Mouse (Mus musculus): ENCODE results near the gene Wdcp. TPM values are rescaled to one million over a fixed set of nuclear protein-coding genes. Genes with fewer than 3 reads are reported as not detected.

The Wdcp gene
- polyA plus RNA-seq, 1 experiment from 2014 or later: 17.1 TPM

DNA sequence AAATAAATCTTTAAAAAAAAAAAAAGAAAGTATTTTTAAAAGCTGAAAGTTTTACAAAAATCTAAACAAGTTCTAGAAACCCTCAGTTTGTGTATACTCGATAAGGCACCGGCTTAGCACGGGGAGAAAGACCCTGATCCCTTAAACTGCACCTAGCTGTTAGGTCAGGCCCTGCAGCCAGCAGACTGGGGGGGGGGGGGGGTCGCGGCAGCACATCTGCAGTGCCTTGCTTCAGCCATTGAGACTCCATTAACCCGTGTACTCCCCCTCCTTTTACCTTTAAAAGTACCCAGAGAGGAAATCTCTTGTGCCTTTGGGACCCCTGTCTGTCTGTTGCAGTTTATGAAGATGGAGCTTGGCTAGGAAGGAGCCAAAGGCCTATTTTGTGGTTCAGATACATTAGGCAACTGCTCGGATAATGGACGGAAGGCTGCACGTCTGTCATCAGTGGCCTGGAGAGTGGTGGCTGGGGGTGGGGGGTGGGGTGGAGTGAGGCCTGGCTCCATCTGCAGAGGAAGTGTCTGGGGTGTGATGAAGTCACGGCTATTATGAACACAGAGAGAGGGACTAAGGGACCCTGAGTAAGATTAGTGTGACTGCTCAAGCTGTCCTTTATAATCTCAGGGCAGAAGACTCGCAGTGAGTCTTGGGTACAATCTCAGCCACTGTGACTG lies 16.3 kb downstream of the Wdcp start:
- peak overlapping the region; percentile 50; the same call in 1 of the 2 replicates for H3K27ac ChIP-seq (ENCODE audit: low read depth, low read length)
- WGBS (ENCODE audit: insufficient replicate concordance): 34% methylated on average over 11 of the region's 11 CpGs
- ATAC-seq (replicated peaks; ENCODE audit: insufficient number of reproducible peaks, low FRiP score, low TSS enrichment): 0 out of 2 replicates have a peak, but pooled peaks have one; percentile 48

GRCm38 (mm10) chr12:4862672-4863071 lies 19.6 kb downstream of the Wdcp start:
- peaks cover 21% of the 10 kb centered on the region for H3K4me1 ChIP-seq (ENCODE audit: control insufficient read depth, insufficient read depth, low read length)

More for the DNA sequence above, 16.3 kb downstream of the Wdcp start:
- H3K4me2 ChIP-seq: no peak overlapping the region
- no peak overlapping the region for H3K9ac ChIP-seq (ENCODE audit: low read depth, low read length)
- H3K9me3 ChIP-seq (replicated peaks; ENCODE audit: control insufficient read depth, low read length): no peaks in the 10 kb centered on the region
- no peak overlapping the region for H3K4me3 ChIP-seq (ENCODE audit: low read depth, low read length)
- H3K36me3 ChIP-seq (ENCODE audit: control insufficient read depth, insufficient read depth, low read length): peaks cover 10% of the 10 kb centered on the region
- no peaks in the 10 kb centered on the region for H3K27me3 ChIP-seq (ENCODE audit: control insufficient read depth, insufficient read depth, low read length)
- peaks cover 18% of the 10 kb centered on the region for H3K4me1 ChIP-seq (ENCODE audit: control insufficient read depth, insufficient read depth, low read length)

DNA sequence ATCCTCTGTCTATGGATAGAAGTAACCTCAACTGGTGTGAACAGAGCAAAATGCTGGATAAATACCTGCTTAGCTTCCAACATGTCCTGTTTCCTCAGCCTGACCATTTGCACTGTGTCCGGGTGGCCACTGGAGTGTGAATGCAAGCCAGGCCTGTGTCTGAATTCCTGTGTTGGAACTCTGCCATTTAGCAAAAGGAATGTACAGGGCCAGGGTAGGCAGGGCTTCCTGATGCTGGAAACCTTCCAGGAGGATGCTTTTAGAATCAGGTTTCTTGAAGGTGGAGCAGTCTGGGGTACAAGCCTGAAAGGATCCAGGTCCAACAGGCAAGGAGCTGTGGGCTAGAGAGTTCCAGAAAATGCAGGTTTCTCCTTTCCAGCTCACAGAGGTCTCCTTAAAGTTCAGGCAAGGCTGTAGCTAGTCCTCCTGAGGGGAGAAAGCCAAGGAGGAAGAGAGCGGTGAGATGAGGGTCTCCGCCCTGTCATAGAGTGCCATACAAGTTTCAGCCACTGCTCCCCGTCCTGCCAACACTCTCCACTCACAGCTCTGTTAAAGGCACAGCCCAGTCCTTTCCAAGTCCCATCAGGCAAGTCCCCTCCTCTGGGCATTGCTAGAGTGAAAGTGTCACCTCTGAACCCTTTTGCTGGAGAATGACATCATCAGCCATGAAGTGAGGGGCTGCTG lies 20.7 kb downstream of the Wdcp start:
- Histone ChIP-seq H3K27ac (ENCODE audit: low read depth, low read length) (peak overlapping the region; percentile 71), H3K4me3 (ENCODE audit: low read depth, low read length) (no peak overlapping the region), H3K4me2 (peak overlapping the region; percentile 40), H3K36me3 (ENCODE audit: control insufficient read depth, insufficient read depth, low read length) (no peaks in the 10 kb centered on the region), H3K9ac (ENCODE audit: low read depth, low read length) (peak overlapping the region; percentile 56; the same call in 1 of the 2 replicates), H3K27me3 (ENCODE audit: control insufficient read depth, insufficient read depth, low read length) (no peaks in the 10 kb centered on the region), H3K4me1 (ENCODE audit: control insufficient read depth, insufficient read depth, low read length) (peaks cover 21% of the 10 kb centered on the region), H3K9me3 (replicated peaks; ENCODE audit: control insufficient read depth, low read length) (no peaks in the 10 kb centered on the region)
- peak; percentile 60; the same call in 1 of the 2 replicates for ATAC-seq (replicated peaks; ENCODE audit: insufficient number of reproducible peaks, low FRiP score, low TSS enrichment)
- WGBS (ENCODE audit: insufficient replicate concordance): 40% methylated on average over 4 of the region's 4 CpGs

More at GRCm38 (mm10) chr12:4862672-4863071, 19.6 kb downstream of the Wdcp start:
- no peak for ATAC-seq (replicated peaks; ENCODE audit: insufficient number of reproducible peaks, low FRiP score, low TSS enrichment)
- Histone ChIP-seq H3K9me3 (replicated peaks; ENCODE audit: control insufficient read depth, low read length) (no peaks in the 10 kb centered on the region), H3K4me3 (ENCODE audit: low read depth, low read length) (no peak overlapping the region), H3K27ac (ENCODE audit: low read depth, low read length) (no peak overlapping the region), H3K27me3 (ENCODE audit: control insufficient read depth, insufficient read depth, low read length) (no peaks in the 10 kb centered on the region), H3K36me3 (ENCODE audit: control insufficient read depth, insufficient read depth, low read length) (no peaks in the 10 kb centered on the region), H3K9ac (ENCODE audit: low read depth, low read length) (no peak overlapping the region), H3K4me2 (no peak overlapping the region)
- 87% methylated on average over 4 of the region's 4 CpGs for WGBS (ENCODE audit: insufficient replicate concordance)

- Histone ChIP-seq H3K4me1 (ENCODE audit: control insufficient read depth, insufficient read depth, low read length) (peaks cover 21% of the 10 kb centered on the region), H3K27ac (ENCODE audit: low read depth, low read length) (peak overlapping the region; percentile 71), H3K4me3 (ENCODE audit: low read depth, low read length) (no peak overlapping the region), H3K9ac (ENCODE audit: low read depth, low read length) (peak overlapping the region; percentile 56; the same call in 1 of the 2 replicates), H3K9me3 (replicated peaks; ENCODE audit: control insufficient read depth, low read length) (no peaks in the 10 kb centered on the region), H3K4me2 (peak overlapping the region; percentile 40), H3K27me3 (ENCODE audit: control insufficient read depth, insufficient read depth, low read length) (no peaks in the 10 kb centered on the region), H3K36me3 (ENCODE audit: control insufficient read depth, insufficient read depth, low read length) (no peaks in the 10 kb centered on the region)
- ATAC-seq (replicated peaks; ENCODE audit: insufficient number of reproducible peaks, low FRiP score, low TSS enrichment): no peak; the same call in 1 of the 2 replicates
- 37% methylated on average over 4 of the region's 4 CpGs for WGBS (ENCODE audit: insufficient replicate concordance)
Observed at GRCm38 (mm10) chr12:4864338-4864690, 21.2 kb downstream of the Wdcp start.

DNA sequence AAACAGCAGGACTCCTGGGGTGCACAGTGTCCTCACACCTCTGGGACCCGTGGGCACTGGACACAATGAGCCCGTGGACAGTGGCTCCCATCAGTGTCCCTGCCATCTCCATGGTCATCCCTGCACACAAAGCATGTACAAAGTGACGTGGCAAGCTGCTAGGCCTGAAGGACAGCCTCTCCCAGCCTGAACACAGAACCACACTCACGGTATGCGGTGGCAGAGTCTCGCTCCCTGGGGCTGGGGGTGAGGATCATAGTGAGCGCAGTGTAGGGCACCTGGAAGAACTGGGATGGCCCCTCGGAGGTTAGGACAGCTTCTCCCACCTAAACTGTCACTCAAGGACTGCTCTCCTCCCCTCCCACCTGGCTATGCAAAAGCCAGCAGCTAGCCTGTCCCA lies 25.8 kb downstream of the Wdcp start:
- no peak overlapping the region for H3K27ac ChIP-seq (ENCODE audit: low read depth, low read length)
- ATAC-seq (replicated peaks; ENCODE audit: insufficient number of reproducible peaks, low FRiP score, low TSS enrichment): no peak
- no peaks in the 10 kb centered on the region for H3K36me3 ChIP-seq (ENCODE audit: control insufficient read depth, insufficient read depth, low read length)
- no peaks in the 10 kb centered on the region for H3K27me3 ChIP-seq (ENCODE audit: control insufficient read depth, insufficient read depth, low read length)
- peak overlapping the region; percentile 6; the same call in 1 of the 2 replicates for H3K9ac ChIP-seq (ENCODE audit: low read depth, low read length)
- peaks cover 20% of the 10 kb centered on the region for H3K4me1 ChIP-seq (ENCODE audit: control insufficient read depth, insufficient read depth, low read length)
- H3K4me3 ChIP-seq (ENCODE audit: low read depth, low read length): no peak overlapping the region
- no peak overlapping the region for H3K4me2 ChIP-seq
- H3K9me3 ChIP-seq (replicated peaks; ENCODE audit: control insufficient read depth, low read length): no peaks in the 10 kb centered on the region
- 68% methylated on average over 8 of the region's 8 CpGs for WGBS (ENCODE audit: insufficient replicate concordance)

GRCm38 (mm10) chr12:4871260-4871659 lies 28.2 kb downstream of the Wdcp start:
- no peak overlapping the region; the same call in 1 of the 2 replicates for H3K4me2 ChIP-seq
- no peaks in the 10 kb centered on the region for H3K36me3 ChIP-seq (ENCODE audit: control insufficient read depth, insufficient read depth, low read length)
- H3K4me3 ChIP-seq (ENCODE audit: low read depth, low read length): no peak overlapping the region
- no peak for ATAC-seq (replicated peaks; ENCODE audit: insufficient number of reproducible peaks, low FRiP score, low TSS enrichment)
- H3K9ac ChIP-seq (ENCODE audit: low read depth, low read length): no peak overlapping the region
- WGBS (ENCODE audit: insufficient replicate concordance): 86% methylated on average over 5 of the region's 5 CpGs
- H3K27ac ChIP-seq (ENCODE audit: low read depth, low read length): no peak overlapping the region
- peaks cover 22% of the 10 kb centered on the region; the same call in 1 of the 2 replicates for H3K4me1 ChIP-seq (ENCODE audit: control insufficient read depth, insufficient read depth, low read length)
- no peaks in the 10 kb centered on the region for H3K27me3 ChIP-seq (ENCODE audit: control insufficient read depth, insufficient read depth, low read length)
- H3K9me3 ChIP-seq (replicated peaks; ENCODE audit: control insufficient read depth, low read length): no peaks in the 10 kb centered on the region

GRCm38 (mm10) chr12:4872273-4872672 lies 29.2 kb downstream of the Wdcp start:
- Histone ChIP-seq H3K27me3 (ENCODE audit: control insufficient read depth, insufficient read depth, low read length) (no peaks in the 10 kb centered on the region), H3K9me3 (replicated peaks; ENCODE audit: control insufficient read depth, low read length) (no peaks in the 10 kb centered on the region), H3K4me3 (ENCODE audit: low read depth, low read length) (peak overlapping the region; percentile 18), H3K36me3 (ENCODE audit: control insufficient read depth, insufficient read depth, low read length) (no peaks in the 10 kb centered on the region), H3K4me2 (peak overlapping the region; percentile 79), H3K27ac (ENCODE audit: low read depth, low read length) (peak overlapping the region; percentile 29; the same call in 1 of the 2 replicates), H3K4me1 (ENCODE audit: control insufficient read depth, insufficient read depth, low read length) (peaks cover 22% of the 10 kb centered on the region; the same call in 1 of the 2 replicates), H3K9ac (ENCODE audit: low read depth, low read length) (no peak overlapping the region)
- ATAC-seq (replicated peaks; ENCODE audit: insufficient number of reproducible peaks, low FRiP score, low TSS enrichment): no peak
- 43% methylated on average over 4 of the region's 4 CpGs for WGBS (ENCODE audit: insufficient replicate concordance)

DNA sequence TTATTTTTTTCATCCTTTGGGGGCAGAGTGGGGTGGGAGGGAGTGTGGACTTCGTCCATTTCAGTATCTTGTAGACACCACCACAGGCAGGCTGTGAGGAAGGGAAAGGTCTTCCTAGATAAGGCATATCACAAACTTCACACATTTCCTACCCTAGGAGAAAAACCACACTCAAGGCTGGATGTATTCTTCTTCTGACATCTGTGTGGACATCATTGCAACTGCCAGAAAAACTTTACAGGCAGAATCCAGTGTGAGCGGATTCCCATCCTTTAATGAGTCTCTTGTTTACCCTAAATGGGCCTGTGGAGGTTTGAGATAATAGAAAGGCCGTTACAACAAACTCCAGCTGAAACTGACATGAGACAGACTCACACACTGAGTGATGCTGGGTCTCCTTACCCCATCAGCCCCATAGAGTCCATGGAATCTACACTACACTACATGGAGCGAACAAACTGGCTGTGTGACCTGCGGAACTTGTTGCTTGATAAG lies 29.9 kb downstream of the Wdcp start:
- 39% methylated on average over 5 of the region's 5 CpGs for WGBS (ENCODE audit: insufficient replicate concordance)
- H3K9ac ChIP-seq (ENCODE audit: low read depth, low read length): peak overlapping the region; percentile 72
- ATAC-seq (replicated peaks; ENCODE audit: insufficient number of reproducible peaks, low FRiP score, low TSS enrichment): peak; percentile 69

More for the DNA sequence above, 29.9 kb downstream of the Wdcp start:
- Histone ChIP-seq H3K36me3 (ENCODE audit: control insufficient read depth, insufficient read depth, low read length) (no peaks in the 10 kb centered on the region), H3K27me3 (ENCODE audit: control insufficient read depth, insufficient read depth, low read length) (no peaks in the 10 kb centered on the region), H3K4me1 (ENCODE audit: control insufficient read depth, insufficient read depth, low read length) (peaks cover 22% of the 10 kb centered on the region; the same call in 1 of the 2 replicates), H3K27ac (ENCODE audit: low read depth, low read length) (peak overlapping the region; percentile 84), H3K4me2 (peak overlapping the region; percentile 79), H3K9me3 (replicated peaks; ENCODE audit: control insufficient read depth, low read length) (no peaks in the 10 kb centered on the region), H3K4me3 (ENCODE audit: low read depth, low read length) (peak overlapping the region; percentile 42)

All from heart, embryonic 11.5 days (tissue).